ENCODE assay signal across 12 mouse cellular contexts in the genomic region with DNA sequence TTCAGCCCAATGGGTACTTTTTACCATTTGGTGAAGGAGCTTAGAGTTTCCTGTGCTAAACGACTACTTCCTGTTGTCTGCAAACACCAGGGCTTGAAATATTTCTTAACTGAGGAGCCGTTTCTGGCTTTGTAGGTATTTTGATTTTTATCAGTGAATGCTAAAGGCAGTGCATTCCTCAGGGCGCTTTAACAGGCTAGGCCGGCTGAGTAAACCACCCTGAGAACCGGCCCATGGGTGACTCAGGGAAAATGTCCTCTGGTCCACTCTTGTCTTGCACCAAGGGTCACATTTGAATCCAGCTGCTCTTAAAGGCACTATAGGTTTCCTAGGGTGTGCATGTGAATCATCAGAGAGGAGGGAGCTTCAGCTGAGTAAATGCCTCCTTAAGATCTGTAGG.
A peak's percentile ranks its signal among the peaks of the same experiment; 100 is the strongest.
DNase-seq lines count a peak whose midpoint lies in the region; ATAC-seq lines count a peak whose summit lies in the region.
"Had no signal": no experiment of that assay in that cellular context is flagged by ENCODE, and none has a peak within 500 bp of the region (broad histone marks: within the 10 kb centered on the region; RNA-seq: fewer than 3 reads in every experiment).

No protein-coding gene starts in this region.

- H3K9ac ChIP-seq in midbrain, embryonic 11.5 days (ENCODE audit: low read length) = no peak overlapping the region
- no peak overlapping the region for H3K9ac ChIP-seq in midbrain, embryonic 14.5 days (replicated peaks; ENCODE audit: low read length)
- H3K9ac ChIP-seq in forebrain, embryonic 12.5 days = no peak overlapping the region
- H3K9ac ChIP-seq: hindbrain, embryonic 15.5 days; limb, embryonic 15.5 days had no signal

- 85% methylated on average over 5 of the region's 5 CpGs for WGBS in midbrain, embryonic 11.5 days
- 88% methylated on average over 5 of the region's 5 CpGs for whole genome bisulfite sequencing in midbrain, embryonic 14.5 days
- 90% methylated on average over 5 of the region's 5 CpGs for WGBS in forebrain, embryonic 12.5 days

- ATAC-seq in midbrain, embryonic 11.5 days (ENCODE audit: low FRiP score) = no peak
- no peak for ATAC-seq in midbrain, embryonic 14.5 days (ENCODE audit: low FRiP score, low TSS enrichment)
- ATAC-seq in forebrain, embryonic 12.5 days (ENCODE audit: low FRiP score) = no peak

- H3K9me3 ChIP-seq in midbrain, embryonic 11.5 days (ENCODE audit: control insufficient read depth, low read length) = no peaks in the 10 kb centered on the region
- no peaks in the 10 kb centered on the region for H3K9me3 ChIP-seq in midbrain, embryonic 14.5 days (ENCODE audit: control insufficient read depth, low read length)
- H3K9me3 ChIP-seq in forebrain, embryonic 12.5 days = no peaks in the 10 kb centered on the region
- H3K9me3 ChIP-seq: hindbrain, embryonic 15.5 days; limb, embryonic 15.5 days had no signal

- no peaks in the 10 kb centered on the region for H3K4me1 ChIP-seq in midbrain, embryonic 11.5 days (ENCODE audit: control insufficient read depth, insufficient read depth, low read length)
- no peaks in the 10 kb centered on the region for H3K4me1 ChIP-seq in midbrain, embryonic 14.5 days (ENCODE audit: control insufficient read depth, insufficient read depth, low read length)
- H3K4me1 ChIP-seq in forebrain, embryonic 12.5 days = no peaks in the 10 kb centered on the region
- H3K4me1 ChIP-seq: hindbrain, embryonic 15.5 days had no signal

- no peak overlapping the region for H3K27ac ChIP-seq in midbrain, embryonic 11.5 days (ENCODE audit: low read depth, low read length)
- H3K27ac ChIP-seq in midbrain, embryonic 14.5 days (replicated peaks; ENCODE audit: low read depth, low read length) = no peak overlapping the region
- no peak overlapping the region for H3K27ac ChIP-seq in forebrain, embryonic 12.5 days
- H3K27ac ChIP-seq: hindbrain, embryonic 15.5 days; limb, embryonic 15.5 days had no signal

- intact Hi-C loops in left cerebral cortex, postnatal 36 days (cut with DNase I) = loop anchor here (2.0 kb wide), 1 partner anchor 38 kb away; no protein-coding TSS in a partner anchor

- no peak overlapping the region for H3K4me2 ChIP-seq in midbrain, embryonic 11.5 days
- H3K4me2 ChIP-seq in midbrain, embryonic 14.5 days (ENCODE audit: low read length) = no peak overlapping the region
- H3K4me2 ChIP-seq in forebrain, embryonic 12.5 days = no peak overlapping the region
- H3K4me2 ChIP-seq: hindbrain, embryonic 15.5 days; limb, embryonic 15.5 days had no signal

- no peaks in the 10 kb centered on the region for H3K27me3 ChIP-seq in midbrain, embryonic 11.5 days (ENCODE audit: control insufficient read depth, insufficient read depth, low read length)
- H3K27me3 ChIP-seq in midbrain, embryonic 14.5 days (ENCODE audit: control insufficient read depth, insufficient read depth, low read length) = no peaks in the 10 kb centered on the region
- H3K27me3 ChIP-seq in forebrain, embryonic 12.5 days = no peaks in the 10 kb centered on the region
- H3K27me3 ChIP-seq: hindbrain, embryonic 15.5 days; limb, embryonic 15.5 days had no signal

- peak; percentile 17 to 64 for DNase-seq in adrenal gland, adult (ENCODE audit: inconsistent age in 2 of 2, low spot score in 1 of 2)
- DNase-seq in adrenal gland, adult 8-10 months = no peak
- peak; percentile 74 for DNase-seq in midbrain, embryonic 11.5 days (ENCODE audit: low spot score, missing footprints)
- DNase-seq in midbrain, embryonic 14.5 days = no peak
- peak; percentile 17 to 31 for DNase-seq in kidney, postnatal 4 days
- peak; percentile 68 for DNase-seq in yolk sac, embryonic 10.5 days (ENCODE audit: low spot score)
- no peak for DNase-seq in left cerebral cortex, postnatal 36 days (ENCODE audit: low spot score in 2 of 2)
- DNase-seq: thymus, postnatal 25 days had no signal

- H3K4me3 ChIP-seq in midbrain, embryonic 11.5 days (ENCODE audit: low read depth, low read length) = no peak overlapping the region
- no peak overlapping the region for H3K4me3 ChIP-seq in midbrain, embryonic 14.5 days (replicated peaks; ENCODE audit: low read depth, low read length)
- H3K4me3 ChIP-seq in forebrain, embryonic 12.5 days (replicated peaks) = no peak overlapping the region
- H3K4me3 ChIP-seq: erythroblast, embryonic 14.5 days; hindbrain, embryonic 15.5 days; limb, embryonic 15.5 days had no signal

- H3K36me3 ChIP-seq in midbrain, embryonic 11.5 days (ENCODE audit: control insufficient read depth, insufficient read depth, low read length) = no peaks in the 10 kb centered on the region
- no peaks in the 10 kb centered on the region for H3K36me3 ChIP-seq in midbrain, embryonic 14.5 days (ENCODE audit: control insufficient read depth, insufficient read depth, low read length)
- no peaks in the 10 kb centered on the region for H3K36me3 ChIP-seq in forebrain, embryonic 12.5 days (replicated peaks)
- H3K36me3 ChIP-seq: hindbrain, embryonic 15.5 days; limb, embryonic 15.5 days had no signal

Comparison
In these comparisons a context has a peak if more than half of its experiments do, and no peak if none do; other contexts are left out.
1. DNase-seq: peak in adrenal gland, adult (2 of 2), midbrain, embryonic 11.5 days (single experiment), kidney, postnatal 4 days (2 of 2) and yolk sac, embryonic 10.5 days (single experiment); none in adrenal gland, adult 8-10 months (single experiment), midbrain, embryonic 14.5 days (single experiment) and left cerebral cortex, postnatal 36 days (0 of 2).